Mouse (Mus musculus) myocyte (in vitro differentiated cells): ENCODE measurements around the gene Mov10. TPM values are rescaled to one million over a fixed set of nuclear protein-coding genes. Genes with fewer than 3 reads are reported as not detected.

Experiments
- H3K27me3 ChIP-seq: one replicate; pipeline ENCODE4 v1.6.1; 2011; ENCODE audit not compliant: control insufficient read depth, insufficient read depth, insufficient read length
- H3K36me3 ChIP-seq: one replicate; pipeline ENCODE4 v1.6.1; 2011; ENCODE audit not compliant: control insufficient read depth, insufficient read depth
- H3K4me2 ChIP-seq: one replicate; pipeline ENCODE4 v1.6.1; 2011; ENCODE audit warnings: low read depth, control low read depth
- H3K4me3 ChIP-seq: one replicate; pipeline ENCODE4 v1.5.1; 2011; ENCODE audit warnings: mild to moderate bottlenecking, control low read depth, moderate library complexity
- H3K79me2 ChIP-seq: one replicate; pipeline ENCODE4 v1.6.1; 2011; ENCODE audit not compliant: control insufficient read depth, insufficient read depth
- H3ac ChIP-seq: one replicate; pipeline ENCODE4 v1.6.1; 2011; ENCODE audit not compliant: control insufficient read depth, insufficient read length
- CEBPB ChIP-seq: IDR thresholded peaks from 2 replicates; pipeline ENCODE4 v1.6.1; 2011; ENCODE audit warnings: mild to moderate bottlenecking, moderate library complexity; ENCODE audit not compliant: poor library complexity, insufficient read depth, severe bottlenecking
- E2F4 ChIP-seq: IDR thresholded peaks from one replicate; pipeline ENCODE4 v1.6.1; 2011; ENCODE audit warnings: mild to moderate bottlenecking, control low read depth, moderate library complexity; ENCODE audit not compliant: insufficient read depth
- MAX ChIP-seq: IDR thresholded peaks from one replicate; pipeline ENCODE4 v1.6.1; 2011; ENCODE audit warnings: low read depth, mild to moderate bottlenecking, control low read depth
- MYOD1 ChIP-seq, 3 experiments: IDR thresholded peaks; one replicate each; pipeline ENCODE4 v1.6.1; 2011; ENCODE audit warnings: control low read depth in 2 of 3, low read depth in 2 of 3, mild to moderate bottlenecking in 2 of 3, moderate library complexity in 1 of 3; ENCODE audit not compliant: insufficient read length in 2 of 3, control insufficient read depth in 1 of 3
- MYOG ChIP-seq, 3 experiments: IDR thresholded peaks; one replicate each; pipeline ENCODE4 v1.6.1; 2011; ENCODE audit warnings: control low read depth in 2 of 3, low read depth in 2 of 3, mild to moderate bottlenecking in 2 of 3; ENCODE audit not compliant: insufficient read length in 2 of 3, control insufficient read depth in 1 of 3, insufficient read depth in 1 of 3
- POLR2A ChIP-seq: IDR thresholded peaks from one replicate; pipeline ENCODE4 v1.6.1; 2011; ENCODE audit warnings: low read depth, mild to moderate bottlenecking, control low read depth, moderate library complexity; ENCODE audit not compliant: insufficient read length
- POLR2AphosphoS2 ChIP-seq: IDR thresholded peaks from one replicate; pipeline ENCODE4 v1.6.1; 2011; ENCODE audit warnings: low read depth, control low read depth; ENCODE audit not compliant: insufficient read length
- REST ChIP-seq: IDR thresholded peaks from one replicate; pipeline ENCODE4 v1.6.1; 2011; ENCODE audit warnings: mild to moderate bottlenecking, control low read depth, moderate library complexity; ENCODE audit not compliant: insufficient read depth, insufficient read length
- SRF ChIP-seq: IDR thresholded peaks from one replicate; pipeline ENCODE4 v1.6.1; 2011; ENCODE audit warnings: low read depth; ENCODE audit not compliant: control insufficient read depth, insufficient read length
- TCF12 ChIP-seq: IDR thresholded peaks from one replicate; pipeline ENCODE4 v1.6.1; 2011; ENCODE audit warnings: mild to moderate bottlenecking, control low read depth; ENCODE audit not compliant: poor library complexity, insufficient read depth, severe bottlenecking
- TCF3 ChIP-seq: IDR thresholded peaks from one replicate; pipeline ENCODE4 v1.6.1; 2011; ENCODE audit warnings: low read depth, control low read depth; ENCODE audit not compliant: insufficient read length
- USF1 ChIP-seq: IDR thresholded peaks from one replicate; pipeline ENCODE4 v1.6.1; 2011; ENCODE audit warnings: low read depth, mild to moderate bottlenecking, control low read depth, moderate library complexity
- polyA plus RNA-seq: library from polyadenylated mRNA; unstranded; fragments of >200 nt; fragmentation: generic; extraction: Trizol; gene quantifications from one replicate; pipeline ENCODE4 v1.2.1, GENCODE M21; 2012; ENCODE audit warnings: missing spikeins

Gene Mov10
- polyA plus RNA-seq, 1 experiment: 6.7 TPM

DNA sequence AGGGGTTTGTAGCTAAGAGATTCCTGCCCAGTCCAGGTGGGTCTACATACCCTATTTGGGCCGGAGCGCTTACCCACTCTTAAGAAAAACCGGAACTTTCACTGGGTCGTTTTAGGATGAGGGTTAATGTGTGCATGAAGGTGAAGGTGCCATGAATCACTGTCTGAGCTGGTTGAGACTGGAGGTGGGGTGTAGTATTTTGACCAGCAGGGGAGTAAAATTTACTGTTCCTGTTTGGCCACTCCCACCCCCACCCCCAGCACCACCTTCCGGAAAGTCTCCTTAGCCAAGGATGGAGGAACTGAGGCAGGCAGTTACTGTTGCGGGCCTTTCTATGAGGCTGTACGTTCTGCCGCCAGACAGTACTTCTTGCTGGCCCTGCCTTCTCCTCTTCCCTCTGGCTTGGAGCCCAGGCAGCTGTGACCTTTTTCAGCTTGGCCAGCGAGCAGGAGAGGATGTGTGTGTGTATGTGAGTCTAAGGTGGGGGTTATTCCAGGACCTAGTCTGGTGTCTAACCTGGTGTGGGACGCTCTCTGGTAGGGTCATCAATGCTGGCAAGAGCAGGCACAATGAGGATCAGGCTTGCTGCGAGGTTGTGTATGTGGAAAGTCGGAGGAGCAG, 36.2 kb downstream of the Mov10 start:
- Histone ChIP-seq H3K36me3 (no peaks in the 10 kb centered on the region), H3K27me3 (peaks cover 22% of the 10 kb centered on the region), H3K79me2 (no peaks in the 10 kb centered on the region), H3K4me3 (no peak overlapping the region), H3K4me2 (no peak overlapping the region), H3ac (no peak overlapping the region)
- TF ChIP-seq E2F4 (no peak), POLR2A (no peak), MYOG (IDR thresholded peaks at IDR 0.05; ENCODE audit: control insufficient read depth in 1 of 3, insufficient read depth in 1 of 3, insufficient read length in 2 of 3, low read depth in 2 of 3) (no peak), TCF3 (no peak), SRF (no peak), REST (no peak), MYOD1 (IDR thresholded peaks at IDR 0.05; ENCODE audit: control insufficient read depth in 1 of 3, insufficient read length in 2 of 3, low read depth in 2 of 3) (no peak), CEBPB (no peak), TCF12 (no peak), MAX (no peak), USF1 (no peak), POLR2AphosphoS2 (no peak)

GRCm38 (mm10) chr3:104781471-104781903, 36.9 kb downstream of the Mov10 start, which contains the start of gene Fam19a3:
Gene Fam19a3, minus strand, starts transcription at chr3:104781840.
- Histone ChIP-seq H3ac (no peak within 1 kb of the TSS), H3K4me2 (peak within 1 kb of the TSS; percentile 67), H3K79me2 (no peaks in the 10 kb centered on the region), H3K36me3 (no peaks in the 10 kb centered on the region), H3K4me3 (peak within 1 kb of the TSS; percentile 7), H3K27me3 (peaks cover 23% of the 10 kb centered on the region)
- TF ChIP-seq REST (no peak), USF1 (no peak), MAX (no peak), MYOG (IDR thresholded peaks at IDR 0.05; ENCODE audit: control insufficient read depth in 1 of 3, insufficient read depth in 1 of 3, insufficient read length in 2 of 3, low read depth in 2 of 3) (no peak), TCF3 (no peak), CEBPB (no peak), TCF12 (no peak), MYOD1 (IDR thresholded peaks at IDR 0.05; ENCODE audit: control insufficient read depth in 1 of 3, insufficient read length in 2 of 3, low read depth in 2 of 3) (no peak), E2F4 (no peak), POLR2A (no peak), SRF (no peak), POLR2AphosphoS2 (no peak)

- H3K79me2 ChIP-seq: no peaks in the 10 kb centered on the region
- TF ChIP-seq USF1: no peak
- TF ChIP-seq MYOD1 (IDR thresholded peaks at IDR 0.05; ENCODE audit: control insufficient read depth in 1 of 3, insufficient read length in 2 of 3, low read depth in 2 of 3): peak in 1 of 3 experiments; percentile 36
- no peak within 1 kb of the TSS for H3ac ChIP-seq
- H3K36me3 ChIP-seq: no peaks in the 10 kb centered on the region
- peaks cover 30% of the 10 kb centered on the region for H3K27me3 ChIP-seq
- peak within 1 kb of the TSS; percentile 7 for H3K4me3 ChIP-seq
- H3K4me2 ChIP-seq: peak within 1 kb of the TSS; percentile 67
Measured at GRCm38 (mm10) chr3:104780561-104781420, 37.6 kb downstream of the Mov10 start, which contains the start of gene Ppm1j. Gene Ppm1j, plus strand, starts transcription at chr3:104781056.

DNA sequence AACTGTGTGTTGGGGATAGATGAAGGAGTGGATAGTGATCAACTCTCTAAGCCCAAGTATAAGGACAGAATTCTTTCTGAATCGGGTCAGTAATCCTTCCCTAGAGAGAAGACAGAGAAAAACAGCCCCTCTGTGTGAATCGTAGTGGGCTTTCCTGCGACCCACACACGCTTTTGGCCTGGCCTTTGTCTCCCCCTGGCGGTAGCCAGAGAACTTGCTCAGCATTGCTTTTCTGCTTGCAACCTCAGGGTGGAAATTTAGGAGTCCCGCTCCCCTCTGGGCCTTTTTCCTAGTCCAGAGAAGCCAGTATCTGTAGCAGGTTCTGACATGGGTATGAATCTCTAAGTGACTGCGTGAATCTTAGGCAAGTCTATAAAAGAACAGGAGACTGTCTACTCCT, 38.4 kb downstream of the Mov10 start:
- TF ChIP-seq MYOG (IDR thresholded peaks at IDR 0.05; ENCODE audit: control insufficient read depth in 1 of 3, insufficient read depth in 1 of 3, insufficient read length in 2 of 3, low read depth in 2 of 3) (no peak), E2F4 (no peak), MYOD1 (IDR thresholded peaks at IDR 0.05; ENCODE audit: control insufficient read depth in 1 of 3, insufficient read length in 2 of 3, low read depth in 2 of 3) (no peak), POLR2A (no peak), POLR2AphosphoS2 (no peak), SRF (no peak), TCF12 (no peak), MAX (no peak), USF1 (no peak)
- Histone ChIP-seq H3K79me2 (no peaks in the 10 kb centered on the region), H3K27me3 (peaks cover 33% of the 10 kb centered on the region), H3K4me2 (peak overlapping the region; percentile 67), H3K36me3 (no peaks in the 10 kb centered on the region), H3K4me3 (no peak overlapping the region), H3ac (no peak overlapping the region)

GRCm38 (mm10) chr3:104777342-104777741, 41.0 kb downstream of the Mov10 start:
- Histone ChIP-seq H3K4me2 (no peak overlapping the region), H3K36me3 (no peaks in the 10 kb centered on the region), H3ac (no peak overlapping the region), H3K79me2 (no peaks in the 10 kb centered on the region), H3K27me3 (peaks cover 33% of the 10 kb centered on the region), H3K4me3 (no peak overlapping the region)
- no peak for TF ChIP-seq TCF3
- TF ChIP-seq USF1: no peak
- TF ChIP-seq CEBPB: no peak
